9 mouse cellular contexts compared by ENCODE assay signal in the genomic region with DNA sequence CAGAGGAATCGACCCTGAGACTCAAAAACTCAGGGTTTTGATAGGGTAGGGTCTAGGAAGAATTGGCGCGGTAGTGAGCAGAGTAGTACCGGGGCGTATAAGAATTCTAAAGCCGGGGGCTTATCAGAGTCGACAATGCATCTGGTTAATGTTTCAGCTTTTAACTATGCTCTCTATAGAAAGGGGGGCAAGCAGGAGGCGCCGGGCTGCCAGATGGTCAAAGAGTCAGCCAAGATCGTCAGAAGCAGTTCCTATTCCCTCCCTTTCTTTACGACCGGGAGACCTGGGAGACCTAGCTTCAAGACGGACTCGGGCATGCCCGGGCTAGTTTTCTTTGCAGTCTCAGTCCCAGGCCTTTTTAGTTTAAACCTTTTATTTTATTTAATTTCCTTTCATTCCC. TPM values are rescaled to one million over a fixed set of nuclear protein-coding genes. Genes with fewer than 3 reads are reported as not detected.
DNase-seq lines count a peak whose midpoint lies in the region; ATAC-seq and TF ChIP-seq lines count a peak whose summit lies in the region.
"Had no signal": no experiment of that assay in that cellular context is flagged by ENCODE, and none has a peak within 500 bp of the region (broad histone marks: within the 10 kb centered on the region; RNA-seq: fewer than 3 reads in every experiment).

No protein-coding gene starts in this region.

- H3K36me3 ChIP-seq in midbrain, postnatal 0 days (ENCODE audit: insufficient read depth, low read length), result no peaks in the 10 kb centered on the region
- H3K36me3 ChIP-seq: embryonic facial prominence, embryonic 12.5 days had no signal

- WGBS in midbrain, postnatal 0 days, result 98% methylated on average over 15 of the region's 15 CpGs

- no peak overlapping the region for H3K4me3 ChIP-seq in midbrain, postnatal 0 days (ENCODE audit: low read depth, low read length)

- ATAC-seq in midbrain, postnatal 0 days (ENCODE audit: low FRiP score), result no peak

- H3K27ac ChIP-seq in midbrain, postnatal 0 days (ENCODE audit: low read depth, low read length), result no peak overlapping the region
- H3K27ac ChIP-seq: embryonic facial prominence, embryonic 12.5 days had no signal

- DNase-seq in embryo, embryonic 9.5 days (ENCODE audit: extremely low spot score), result peak; percentile 2
- no peak for DNase-seq in embryo, embryonic 10 days (ENCODE audit: low spot score)
- DNase-seq in cerebellum, postnatal 14 days, result peak; percentile 58 to 60
- peak; percentile 56 for DNase-seq in heart, postnatal 25 days (ENCODE audit: low spot score)
- peak; percentile 66 for DNase-seq in lung, postnatal 36 days
- no peak for DNase-seq in MN1 (ENCODE audit: low spot score)
- DNase-seq in midbrain, postnatal 0 days (ENCODE audit: low spot score), result no peak
- DNase-seq in c-Kit-positive CD71-positive TER-119-positive erythroid progenitor cells, embryonic 14.5 days (ENCODE audit: low spot score), result no peak

- TF ChIP-seq CTCF in midbrain, postnatal 0 days (IDR thresholded peaks at IDR 0.05), result no peak

- no peaks in the 10 kb centered on the region for H3K4me1 ChIP-seq in midbrain, postnatal 0 days (ENCODE audit: insufficient read depth, low read length)
- H3K4me1 ChIP-seq: embryonic facial prominence, embryonic 12.5 days had no signal

- no peak overlapping the region for H3K9ac ChIP-seq in midbrain, postnatal 0 days (replicated peaks; ENCODE audit: low read length, poor library complexity, severe bottlenecking)

- no peaks in the 10 kb centered on the region for H3K27me3 ChIP-seq in midbrain, postnatal 0 days (ENCODE audit: insufficient read depth, low read length)
- H3K27me3 ChIP-seq: embryonic facial prominence, embryonic 12.5 days had no signal

- no peaks in the 10 kb centered on the region for H3K9me3 ChIP-seq in midbrain, postnatal 0 days (ENCODE audit: low read length)
- H3K9me3 ChIP-seq: embryonic facial prominence, embryonic 12.5 days had no signal

- no peak overlapping the region for H3K4me2 ChIP-seq in midbrain, postnatal 0 days (ENCODE audit: low read depth, low read length, poor library complexity, severe bottlenecking)

- intact Hi-C loops in heart, postnatal 25 days (cut with DNase I), result loop anchor here (5.0 to 10.0 kb wide), 2 partner anchors 70 to 152 kb away; a partner anchor contains a TSS

RNA-seq across cellular contexts. Expression of a gene that starts 1.3 kb away (rescaled TPM):
- 10 to 100 TPM; 29.4 to 30.7 TPM for total RNA-seq in heart, postnatal 25 days (2021)
- 8.2 and 10.2 TPM in 2 replicates for total RNA-seq in midbrain, postnatal 0 days (2014; rRNA removed)
- polyA plus RNA-seq in midbrain, postnatal 0 days (2015; fragmentation: Nextera tagmentation; extraction: Ambion mirVana), result 5.8 and 6.3 TPM in 2 replicates

RNA-seq across cellular contexts. Expression of a gene that starts 32.8 kb away (rescaled TPM):
- total RNA-seq in heart, postnatal 25 days (2021), result under 1 TPM; 0.26 to 0.31 TPM
- 4.7 and 5.1 TPM in 2 replicates for total RNA-seq in midbrain, postnatal 0 days (2014; rRNA removed)
- polyA plus RNA-seq in midbrain, postnatal 0 days (2015; fragmentation: Nextera tagmentation; extraction: Ambion mirVana), result 7.2 and 7.8 TPM in 2 replicates

RNA-seq across cellular contexts. Expression of a gene that starts 39.0 kb away (rescaled TPM):
- total RNA-seq in heart, postnatal 25 days (2021), result under 1 TPM; 0.16 to 0.31 TPM
- 0.22 and 2.0 TPM in 2 replicates for total RNA-seq in midbrain, postnatal 0 days (2014; rRNA removed)
- polyA plus RNA-seq in midbrain, postnatal 0 days (2015; fragmentation: Nextera tagmentation; extraction: Ambion mirVana), result 0.29 and 0.31 TPM in 2 replicates

Comparison
In these comparisons a context has a peak if more than half of its experiments do, and no peak if none do; other contexts are left out.
1. DNase-seq: peak in embryo, embryonic 9.5 days (single experiment), cerebellum, postnatal 14 days (2 of 2), heart, postnatal 25 days (single experiment) and lung, postnatal 36 days (single experiment); none in embryo, embryonic 10 days (single experiment), MN1 (single experiment), midbrain, postnatal 0 days (single experiment) and c-Kit-positive CD71-positive TER-119-positive erythroid progenitor cells, embryonic 14.5 days (single experiment).